Mouse (Mus musculus) hindbrain, embryonic 14.5 days (tissue): Measurements from ENCODE around the gene Galk1. TPM values are rescaled to one million over a fixed set of nuclear protein-coding genes. Genes with fewer than 3 reads are reported as not detected.

Experiments
- ATAC-seq: fragments of 200-750 bp; cut with Nextera tagmentation; 2 replicates; pipeline ENCODE4 v1.8.0; 2017; ENCODE audit warnings: moderate number of reproducible peaks, mild to moderate bottlenecking, moderate TSS enrichment, moderate library complexity; ENCODE audit not compliant: low FRiP score
- DNase-seq: peaks from one replicate; pipeline ENCODE4 v3.0.0-alpha.2; 2015; ENCODE audit warnings: low spot score
- H3K27ac ChIP-seq: fragments of 300-500 bp; sonication (generic); 2 replicates; pipeline ENCODE4 v1.5.1; 2014; ENCODE audit warnings: mild to moderate bottlenecking, moderate library complexity
- H3K27me3 ChIP-seq: fragments of 300-500 bp; sonication (generic); 2 replicates; pipeline ENCODE4 v1.6.1; 2014; ENCODE audit warnings: mild to moderate bottlenecking, low read length, mixed read lengths; ENCODE audit not compliant: control insufficient read depth, insufficient read depth
- H3K36me3 ChIP-seq: fragments of 300-500 bp; sonication (generic); replicated peaks from 2 replicates; pipeline ENCODE4 v1.6.1; 2014; ENCODE audit not compliant: control insufficient read depth, insufficient read depth
- H3K4me1 ChIP-seq: fragments of 300-500 bp; sonication (generic); replicated peaks from 2 replicates; pipeline ENCODE4 v1.6.1; 2014; ENCODE audit warnings: antibody characterized with exemption, low read length, mixed read lengths; ENCODE audit not compliant: control insufficient read depth, insufficient read depth
- H3K4me2 ChIP-seq: fragments of 300-500 bp; sonication (generic); replicated peaks from 2 replicates; pipeline ENCODE4 v1.6.1; 2014; ENCODE audit warnings: mild to moderate bottlenecking, moderate library complexity
- H3K4me3 ChIP-seq: fragments of 300-500 bp; sonication (generic); replicated peaks from 2 replicates; pipeline ENCODE4 v1.5.1; 2014; ENCODE audit warnings: mild to moderate bottlenecking, low read length
- H3K9ac ChIP-seq: fragments of 300-500 bp; sonication (generic); 2 replicates; pipeline ENCODE4 v1.6.1; 2014
- H3K9me3 ChIP-seq: fragments of 300-500 bp; sonication (generic); 2 replicates; pipeline ENCODE4 v1.6.1; 2016; ENCODE audit warnings: low read length; ENCODE audit not compliant: control insufficient read depth
- WGBS: fragments of 180-500 bp; shearing (Covaris S2); extraction: QIAGEN DNeasy Blood & Tissue Kit; methylation state at CpG from one replicate; pipeline ENCODE4 v1.1.7; 2014; 5-methylcytosine and 5-hydroxymethylcytosine counted together
- polyA plus RNA-seq: library from polyadenylated mRNA; unstranded; fragments of >200 nt; fragmentation: Nextera tagmentation; extraction: Ambion mirVana; gene quantifications from 2 replicates; pipeline ENCODE4 v1.2.1, GENCODE M21; 2014

Gene Galk1
- polyA plus RNA-seq, 1 experiment from 2014 or later: 54.4 TPM

- DNase-seq (no peak), ATAC-seq (no peak)
- no peak overlapping the region for H3K4me2 ChIP-seq
- WGBS: 95% methylated on average over 3 of the region's 3 CpGs
- no peak overlapping the region for H3K4me3 ChIP-seq
- no peak overlapping the region for H3K27ac ChIP-seq
- peaks cover 12% of the 10 kb centered on the region for H3K4me1 ChIP-seq
- H3K9me3 ChIP-seq: no peaks in the 10 kb centered on the region
- peaks cover 29% of the 10 kb centered on the region for H3K36me3 ChIP-seq
- no peak overlapping the region for H3K9ac ChIP-seq
- no peaks in the 10 kb centered on the region for H3K27me3 ChIP-seq
Observed at GRCm38 (mm10) chr11:116036671-116037070, 24.2 kb upstream of the Galk1 start.

GRCm38 (mm10) chr11:116034584-116034983, 22.1 kb upstream of the Galk1 start:
- Histone ChIP-seq H3K9me3 (no peaks in the 10 kb centered on the region), H3K27me3 (no peaks in the 10 kb centered on the region), H3K4me2 (no peak overlapping the region), H3K36me3 (peaks cover 15% of the 10 kb centered on the region), H3K9ac (no peak overlapping the region), H3K27ac (no peak overlapping the region), H3K4me1 (peaks cover 21% of the 10 kb centered on the region), H3K4me3 (no peak overlapping the region)
- 93% methylated on average over 6 of the region's 6 CpGs for WGBS
- DNase-seq: no peak
- no peak for ATAC-seq

- Histone ChIP-seq H3K27me3 (no peaks in the 10 kb centered on the region), H3K9me3 (no peaks in the 10 kb centered on the region), H3K4me3 (peak overlapping the region; percentile 59), H3K4me1 (peaks cover 25% of the 10 kb centered on the region), H3K36me3 (no peaks in the 10 kb centered on the region; the same call in 1 of the 2 replicates), H3K9ac (peak overlapping the region; percentile 84), H3K4me2 (peak overlapping the region; percentile 86), H3K27ac (peak overlapping the region; percentile 99)
- DNase-seq: no peak
- 25% methylated on average over 14 of the region's 14 CpGs for whole genome bisulfite sequencing
- peak; percentile 28 for ATAC-seq
Observed at GRCm38 (mm10) chr11:116030898-116031845, 18.7 kb upstream of the Galk1 start.

- H3K4me1 ChIP-seq: peaks cover 25% of the 10 kb centered on the region
- peak; percentile 95 for ATAC-seq
- DNase-seq: peak; percentile 99
- H3K36me3 ChIP-seq: no peaks in the 10 kb centered on the region; the same call in 1 of the 2 replicates
- WGBS: under 1% methylated on average over 64 of the region's 67 CpGs
- peak within 1 kb of the TSS; percentile 84 for H3K9ac ChIP-seq
- H3K27ac ChIP-seq: peak within 1 kb of the TSS; percentile 99
- no peaks in the 10 kb centered on the region for H3K27me3 ChIP-seq
- H3K4me2 ChIP-seq: peak within 1 kb of the TSS; percentile 86
- peak within 1 kb of the TSS; percentile 59 for H3K4me3 ChIP-seq
- no peaks in the 10 kb centered on the region for H3K9me3 ChIP-seq
Observed at GRCm38 (mm10) chr11:116030088-116030897, 17.8 kb upstream of the Galk1 start, which contains the start of gene Unk. Gene Unk, plus strand, starts transcription at chr11:116030322.

DNA sequence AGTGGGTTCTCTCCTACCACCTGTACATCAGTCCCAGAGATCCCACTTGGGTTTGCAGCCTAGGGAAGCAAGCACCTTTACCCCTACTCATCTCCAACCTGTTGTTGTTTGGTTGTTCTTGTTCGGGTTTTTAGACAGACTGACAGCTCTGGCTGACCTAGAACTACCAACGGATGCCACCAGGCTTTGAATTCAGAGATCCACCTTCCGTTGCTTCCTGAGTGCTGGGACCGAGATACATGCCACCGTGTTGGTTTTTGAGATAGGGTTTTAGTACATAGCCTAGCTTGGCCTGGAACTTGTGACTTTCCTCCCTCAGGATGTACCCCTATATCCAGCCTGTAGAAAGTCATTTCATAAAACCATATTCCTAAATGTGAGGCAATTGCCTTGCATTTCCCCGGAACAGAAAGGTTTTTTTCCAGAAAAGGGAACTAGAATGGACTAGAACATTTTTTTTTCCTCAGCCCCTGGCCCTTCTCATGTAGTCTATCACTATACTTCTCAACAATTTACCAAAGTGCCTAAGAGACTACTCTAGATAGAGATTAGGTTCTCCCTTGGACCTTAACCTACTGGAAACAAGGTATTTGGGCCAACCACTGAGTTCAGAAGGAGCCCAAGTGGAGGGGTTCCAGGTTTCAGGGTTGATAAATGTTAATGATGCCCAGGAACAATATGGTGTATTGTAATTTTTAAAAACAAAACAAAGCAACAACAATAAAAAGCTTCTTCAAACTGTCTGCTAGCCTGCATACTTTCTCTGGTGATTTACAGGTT, 16.8 kb upstream of the Galk1 start:
- WGBS: 82% methylated on average over 6 of the region's 6 CpGs
- H3K4me2 ChIP-seq: peak overlapping the region; percentile 60
- H3K27ac ChIP-seq: peak overlapping the region; percentile 33; the same call in 1 of the 2 replicates
- no peak for DNase-seq
- peak overlapping the region; percentile 56 for H3K9ac ChIP-seq
- no peaks in the 10 kb centered on the region for H3K9me3 ChIP-seq
- ATAC-seq: no peak
- H3K36me3 ChIP-seq: no peaks in the 10 kb centered on the region
- H3K4me1 ChIP-seq: peaks cover 25% of the 10 kb centered on the region
- no peaks in the 10 kb centered on the region for H3K27me3 ChIP-seq
- H3K4me3 ChIP-seq: peak overlapping the region; percentile 59

DNA sequence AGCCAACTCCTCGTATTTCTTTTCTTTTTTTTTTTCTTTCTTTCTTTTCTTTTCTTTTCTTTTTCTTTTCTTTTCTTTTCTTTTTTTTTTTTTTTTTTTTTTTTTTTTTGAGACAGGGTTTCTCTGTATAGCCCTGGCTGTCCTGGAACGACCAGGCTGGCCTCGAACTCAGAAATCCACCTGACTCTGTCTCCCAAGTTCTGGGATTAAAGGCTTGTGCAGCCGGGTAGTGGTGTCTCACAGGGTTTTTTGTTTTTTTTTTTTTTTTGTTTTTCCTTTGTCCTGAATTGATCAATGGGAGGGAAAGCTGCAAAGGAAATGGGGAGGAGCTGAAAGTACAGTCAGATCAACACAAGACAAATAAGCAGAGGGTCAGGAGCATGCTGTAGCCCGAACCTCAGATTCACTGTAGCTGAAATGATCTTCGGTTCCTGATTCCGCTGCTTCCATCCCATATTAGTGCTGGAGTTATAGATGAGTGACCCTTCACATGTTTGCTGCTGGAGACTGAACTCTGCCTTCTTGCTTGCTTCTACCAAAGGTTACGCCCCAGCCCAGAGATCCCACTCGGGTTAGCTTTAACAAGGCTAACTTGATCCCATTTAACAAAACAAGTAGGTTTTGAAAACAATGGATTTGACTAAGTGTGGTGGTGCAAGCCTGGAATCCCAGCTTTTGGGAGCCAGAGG, 15.8 kb upstream of the Galk1 start:
- H3K4me2 ChIP-seq: no peak overlapping the region
- ATAC-seq: no peak
- H3K36me3 ChIP-seq: peaks cover 3% of the 10 kb centered on the region; the same call in 1 of the 2 replicates
- H3K4me1 ChIP-seq: peaks cover 25% of the 10 kb centered on the region
- no peaks in the 10 kb centered on the region for H3K27me3 ChIP-seq
- H3K4me3 ChIP-seq: no peak overlapping the region
- no peak overlapping the region for H3K9ac ChIP-seq
- no peak overlapping the region for H3K27ac ChIP-seq
- H3K9me3 ChIP-seq: no peaks in the 10 kb centered on the region
- DNase-seq: no peak
- 83% methylated on average over 9 of the region's 9 CpGs for WGBS

- Histone ChIP-seq H3K27ac (no peak within 1 kb of the TSS), H3K36me3 (peaks cover 6% of the 10 kb centered on the region; the same call in 1 of the 2 replicates), H3K4me3 (no peak within 1 kb of the TSS), H3K4me2 (no peak within 1 kb of the TSS), H3K9me3 (no peaks in the 10 kb centered on the region), H3K9ac (no peak within 1 kb of the TSS), H3K27me3 (no peaks in the 10 kb centered on the region), H3K4me1 (peaks cover 22% of the 10 kb centered on the region)
- DNase-seq: no peak
- WGBS: 84% methylated on average over 4 of the region's 4 CpGs
- no peak for ATAC-seq
Observed at GRCm38 (mm10) chr11:116027756-116028155, 15.2 kb upstream of the Galk1 start, which contains the start of gene H3f3b. Gene H3f3b, minus strand, starts transcription at chr11:116027962.

DNA sequence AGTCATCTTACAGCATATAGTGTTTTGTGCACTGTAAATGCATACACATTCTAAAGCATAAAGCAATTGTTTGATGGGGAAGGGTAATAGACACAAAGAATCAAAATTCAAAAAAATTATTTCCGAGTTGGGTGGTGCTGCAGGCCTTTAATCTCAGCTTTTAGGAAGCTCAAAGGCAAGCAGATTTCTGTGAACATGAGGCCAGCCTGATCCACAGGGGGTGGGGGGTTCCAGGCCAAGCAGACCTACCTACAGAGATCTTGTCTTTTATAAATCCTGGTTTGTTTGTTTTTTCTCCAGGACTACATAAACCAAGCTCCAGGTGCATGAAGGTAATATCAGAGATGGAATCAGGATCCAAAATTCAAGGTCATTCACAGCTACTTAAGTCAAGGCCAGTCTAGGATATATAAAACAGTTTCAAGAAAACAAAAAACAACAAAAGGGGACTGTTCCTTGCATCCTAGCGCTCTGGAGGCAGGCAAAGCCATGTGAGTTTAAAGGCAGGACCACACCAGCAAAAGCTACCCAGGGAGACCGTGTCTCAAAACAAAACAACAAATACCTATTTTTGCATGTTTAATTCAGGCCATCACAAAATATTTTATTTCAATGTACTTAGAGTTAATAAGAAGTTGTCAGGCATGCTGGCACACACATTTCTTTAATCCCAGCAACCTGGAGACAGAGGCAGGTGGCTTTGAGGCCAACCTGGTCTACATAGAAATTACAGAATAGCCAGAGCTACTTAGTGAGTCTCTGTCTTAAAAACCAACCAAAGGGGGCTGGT, 12.7 kb upstream of the Galk1 start:
- Histone ChIP-seq H3K4me2 (no peak overlapping the region), H3K27ac (peak overlapping the region; percentile 57; the same call in 1 of the 2 replicates), H3K9me3 (no peaks in the 10 kb centered on the region), H3K36me3 (peaks cover 30% of the 10 kb centered on the region), H3K9ac (no peak overlapping the region), H3K4me3 (no peak overlapping the region), H3K27me3 (no peaks in the 10 kb centered on the region), H3K4me1 (peaks cover 22% of the 10 kb centered on the region)
- DNase-seq: no peak
- 91% methylated on average over 3 of the region's 3 CpGs for WGBS
- no peak for ATAC-seq
